8 mouse cellular contexts compared by ENCODE assay signal in the genomic region with DNA sequence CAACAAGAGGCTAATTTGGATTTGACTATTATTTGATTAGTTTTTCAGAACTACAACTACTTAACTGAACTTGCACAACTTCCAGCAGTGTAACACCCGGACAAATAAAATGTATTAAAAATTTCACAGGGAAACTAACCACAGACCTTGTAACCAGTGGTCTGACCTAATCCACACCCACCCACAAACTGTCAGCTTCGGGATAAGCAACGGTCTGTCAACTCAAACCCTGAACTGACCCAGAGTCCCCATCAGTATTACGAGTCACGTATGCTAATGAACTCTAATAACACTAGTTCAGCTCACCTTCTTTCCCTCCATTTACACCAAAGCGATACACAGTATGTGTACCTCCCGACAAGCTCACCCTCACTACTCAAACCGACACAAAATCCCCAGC. TPM values are rescaled to one million over a fixed set of nuclear protein-coding genes. Genes with fewer than 3 reads are reported as not detected.
DNase-seq lines count a peak whose midpoint lies in the region; ATAC-seq and TF ChIP-seq lines count a peak whose summit lies in the region.

No protein-coding gene starts in this region.

- 4% methylated on average over 8 of the region's 8 CpGs for WGBS in lung, postnatal 0 days
- 6% methylated on average over 8 of the region's 8 CpGs for WGBS in limb, embryonic 14.5 days
- 1% methylated on average over 8 of the region's 8 CpGs for WGBS in small intestine, adult 2 months

- H3K4me3 ChIP-seq in lung, postnatal 0 days (ENCODE audit: low read depth, low read length), result peak overlapping the region; percentile 96
- peak overlapping the region; percentile 100 for H3K4me3 ChIP-seq in erythroblast, embryonic 14.5 days (replicated peaks)
- H3K4me3 ChIP-seq in limb, embryonic 14.5 days (replicated peaks; ENCODE audit: low read length), result peak overlapping the region; percentile 85
- H3K4me3 ChIP-seq in small intestine, adult 2 months (ENCODE audit: low read depth, low read length), result peak overlapping the region; percentile 95; the same call in 1 of the 2 replicates

- no peaks in the 10 kb centered on the region for H3K27me3 ChIP-seq in lung, postnatal 0 days (replicated peaks; ENCODE audit: insufficient read depth, low read length)
- H3K27me3 ChIP-seq in erythroblast, embryonic 14.5 days (ENCODE audit: control insufficient read depth), result no peaks in the 10 kb centered on the region
- H3K27me3 ChIP-seq in limb, embryonic 14.5 days (ENCODE audit: control insufficient read depth, insufficient read depth, low read length), result no peaks in the 10 kb centered on the region
- no peaks in the 10 kb centered on the region for H3K27me3 ChIP-seq in small intestine, adult 2 months (ENCODE audit: control insufficient read depth, insufficient read depth, low read length)

- DNase-seq in lung, postnatal 0 days (ENCODE audit: low spot score), result peak; percentile 25
- DNase-seq in lung, postnatal 25 days (ENCODE audit: low spot score), result no peak
- no peak for DNase-seq in limb, embryonic 14.5 days (ENCODE audit: low spot score)
- DNase-seq in adrenal gland, postnatal 36 days, result no peak
- DNase-seq in right cerebral cortex, postnatal 25 days, result no peak
- DNase-seq in right cerebral cortex, postnatal 10 days (ENCODE audit: low spot score in 2 of 2), result no peak

- ATAC-seq in lung, postnatal 0 days, result no peak
- no peak for ATAC-seq in limb, embryonic 14.5 days (ENCODE audit: low FRiP score, low read depth)

- peak overlapping the region; percentile 71 for H3K4me2 ChIP-seq in lung, postnatal 0 days (replicated peaks; ENCODE audit: low read depth, low read length)
- H3K4me2 ChIP-seq in limb, embryonic 14.5 days (replicated peaks; ENCODE audit: low read depth, low read length, severe bottlenecking), result peak overlapping the region; percentile 59

- H3K4me1 ChIP-seq in lung, postnatal 0 days (ENCODE audit: insufficient read depth, low read depth, low read length), result peaks cover 8% of the 10 kb centered on the region; the same call in 1 of the 2 replicates
- peaks cover 52% of the 10 kb centered on the region for H3K4me1 ChIP-seq in erythroblast, embryonic 14.5 days (ENCODE audit: control insufficient read depth)
- H3K4me1 ChIP-seq in limb, embryonic 14.5 days (ENCODE audit: control insufficient read depth, insufficient read depth, low read length), result peaks cover 18% of the 10 kb centered on the region
- H3K4me1 ChIP-seq in small intestine, adult 2 months (ENCODE audit: control insufficient read depth, insufficient read depth, insufficient read length, low read length), result peaks cover 2% of the 10 kb centered on the region; the same call in 1 of the 2 replicates

- TF ChIP-seq CTCF in lung, postnatal 0 days (IDR thresholded peaks at IDR 0.05), result no peak
- TF ChIP-seq CTCF in small intestine, adult 2 months (IDR thresholded peaks at IDR 0.05; ENCODE audit: extremely low read depth, insufficient read length, insufficient replicate concordance, low read depth, low read length), result no peak

- no peaks in the 10 kb centered on the region for H3K9me3 ChIP-seq in lung, postnatal 0 days (ENCODE audit: low read length)
- no peaks in the 10 kb centered on the region for H3K9me3 ChIP-seq in erythroblast, embryonic 14.5 days (ENCODE audit: control insufficient read depth, low read length)
- no peaks in the 10 kb centered on the region for H3K9me3 ChIP-seq in limb, embryonic 14.5 days (ENCODE audit: control insufficient read depth, low read length)

- TF ChIP-seq POLR2A in limb, embryonic 14.5 days (IDR thresholded peaks at IDR 0.05; ENCODE audit: borderline replicate concordance, extremely low read depth, insufficient read depth, insufficient read length), result no peak
- no peak for TF ChIP-seq POLR2A in small intestine, adult 2 months (IDR thresholded peaks at IDR 0.05; ENCODE audit: low read depth, low read length)

- no peak for TF ChIP-seq EP300 in lung, postnatal 0 days (IDR thresholded peaks at IDR 0.05)

- H3K27ac ChIP-seq in lung, postnatal 0 days (ENCODE audit: low read length), result peak overlapping the region; percentile 98
- peak overlapping the region; percentile 95; the same call in 1 of the 2 replicates for H3K27ac ChIP-seq in limb, embryonic 14.5 days (replicated peaks; ENCODE audit: low read depth, low read length)
- peak overlapping the region; percentile 99; the same call in 1 of the 2 replicates for H3K27ac ChIP-seq in small intestine, adult 2 months (ENCODE audit: insufficient read depth, low read depth, low read length)

- H3K9ac ChIP-seq in lung, postnatal 0 days (replicated peaks; ENCODE audit: low read depth), result peak overlapping the region; percentile 99
- peak overlapping the region; percentile 97 for H3K9ac ChIP-seq in limb, embryonic 14.5 days (ENCODE audit: low read depth, low read length, severe bottlenecking)

- no peaks in the 10 kb centered on the region for H3K36me3 ChIP-seq in lung, postnatal 0 days (ENCODE audit: insufficient read depth, low read length)
- H3K36me3 ChIP-seq in erythroblast, embryonic 14.5 days (ENCODE audit: control insufficient read depth), result peaks cover 58% of the 10 kb centered on the region
- peaks cover 31% of the 10 kb centered on the region for H3K36me3 ChIP-seq in limb, embryonic 14.5 days (ENCODE audit: control insufficient read depth, insufficient read depth, low read length)
- H3K36me3 ChIP-seq in small intestine, adult 2 months (ENCODE audit: control insufficient read depth, insufficient read depth, low read length), result peaks cover 28% of the 10 kb centered on the region

RNA-seq across cellular contexts. Expression of a gene that starts 0.5 kb away (rescaled TPM):
- 63.0 and 67.5 TPM in 2 replicates for polyA plus RNA-seq in lung, postnatal 0 days (2015; fragmentation: Nextera tagmentation; extraction: Ambion mirVana)
- 4.9 and 7.8 TPM in 2 replicates for polyA plus RNA-seq in erythroblast, embryonic 14.5 days (2012)
- polyA plus RNA-seq in limb, embryonic 14.5 days (2012; rRNA removed), result 75.3 and 82.3 TPM in 2 replicates
- polyA plus RNA-seq in limb, embryonic 14.5 days (2014; fragmentation: Nextera tagmentation; extraction: Ambion mirVana), result 86.9 and 90.2 TPM in 2 replicates
- 21.9 and 47.4 TPM in 2 replicates for polyA plus RNA-seq in small intestine, adult 2 months (2012; rRNA removed)
- total RNA-seq in adrenal gland, postnatal 36 days (2021), result 10 to 100 TPM; 40.6 to 42.1 TPM

RNA-seq across cellular contexts. Expression of a gene that starts 1.3 kb away (rescaled TPM):
- 74.0 and 82.5 TPM in 2 replicates for polyA plus RNA-seq in lung, postnatal 0 days (2015; fragmentation: Nextera tagmentation; extraction: Ambion mirVana)
- 38.2 and 40.2 TPM in 2 replicates for polyA plus RNA-seq in erythroblast, embryonic 14.5 days (2012)
- 280 and 297 TPM in 2 replicates for polyA plus RNA-seq in limb, embryonic 14.5 days (2012; rRNA removed)
- 99.4 and 118 TPM in 2 replicates for polyA plus RNA-seq in limb, embryonic 14.5 days (2014; fragmentation: Nextera tagmentation; extraction: Ambion mirVana)
- polyA plus RNA-seq in small intestine, adult 2 months (2012; rRNA removed), result 32.5 and 76.4 TPM in 2 replicates
- 100 to 1,000 TPM; 140 to 178 TPM for total RNA-seq in adrenal gland, postnatal 36 days (2021)

RNA-seq across cellular contexts. Expression of a gene that starts 13.2 kb away (rescaled TPM):
- polyA plus RNA-seq in lung, postnatal 0 days (2015; fragmentation: Nextera tagmentation; extraction: Ambion mirVana), result 0.20 and 0.25 TPM in 2 replicates
- polyA plus RNA-seq in erythroblast, embryonic 14.5 days (2012), result not detected in 2 replicates
- 0.04 and 0.06 TPM in 2 replicates for polyA plus RNA-seq in limb, embryonic 14.5 days (2012; rRNA removed)
- 0.21 TPM in 1 of 2 replicates, not detected in the other for polyA plus RNA-seq in limb, embryonic 14.5 days (2014; fragmentation: Nextera tagmentation; extraction: Ambion mirVana)
- not detected in 2 replicates for polyA plus RNA-seq in small intestine, adult 2 months (2012; rRNA removed)
- total RNA-seq in adrenal gland, postnatal 36 days (2021), result under 1 TPM in 1 of 2 experiments, not detected in 1; 0.23 TPM

RNA-seq across cellular contexts. Expression of a gene that starts 26.5 kb away (rescaled TPM):
- polyA plus RNA-seq in lung, postnatal 0 days (2015; fragmentation: Nextera tagmentation; extraction: Ambion mirVana), result 0.58 and 0.69 TPM in 2 replicates
- polyA plus RNA-seq in erythroblast, embryonic 14.5 days (2012), result 0.05 and 0.24 TPM in 2 replicates
- 0.23 and 0.36 TPM in 2 replicates for polyA plus RNA-seq in limb, embryonic 14.5 days (2012; rRNA removed)
- polyA plus RNA-seq in limb, embryonic 14.5 days (2014; fragmentation: Nextera tagmentation; extraction: Ambion mirVana), result 0.17 and 0.30 TPM in 2 replicates
- polyA plus RNA-seq in small intestine, adult 2 months (2012; rRNA removed), result 4.2 and 4.4 TPM in 2 replicates
- not detected for total RNA-seq in adrenal gland, postnatal 36 days (2021)

RNA-seq across cellular contexts. Expression of a gene that starts 44.3 kb away (rescaled TPM):
- 0.32 and 0.50 TPM in 2 replicates for polyA plus RNA-seq in lung, postnatal 0 days (2015; fragmentation: Nextera tagmentation; extraction: Ambion mirVana)
- 0.46 and 0.60 TPM in 2 replicates for polyA plus RNA-seq in erythroblast, embryonic 14.5 days (2012)
- 50.0 and 74.9 TPM in 2 replicates for polyA plus RNA-seq in limb, embryonic 14.5 days (2012; rRNA removed)
- polyA plus RNA-seq in limb, embryonic 14.5 days (2014; fragmentation: Nextera tagmentation; extraction: Ambion mirVana), result 5.7 and 6.4 TPM in 2 replicates
- polyA plus RNA-seq in small intestine, adult 2 months (2012; rRNA removed), result 3.1 and 4.6 TPM in 2 replicates
- 1 to 10 TPM in 1 of 2 experiments, under 1 TPM in 1; 0.95 to 1.4 TPM for total RNA-seq in adrenal gland, postnatal 36 days (2021)
